Mouse (Mus musculus) left cerebral cortex, postnatal 36 days (tissue): ENCODE results near the gene Csdc2. TPM values are rescaled to one million over a fixed set of nuclear protein-coding genes. Genes with fewer than 3 reads are reported as not detected.
A peak's percentile ranks its signal among the peaks of the same experiment; 100 is the strongest.
"Not testable (repeated sequence)": the region's sequence is repeated elsewhere in the genome, so short reads cannot be mapped to it uniquely, and the experiment has no call there.

Experiments used
- DNase-seq, 2 experiments: peaks; one replicate each; pipeline ENCODE4 v3.0.0; 2021 to 2022; ENCODE audit warnings: low spot score in 2 of 2, mixed read lengths in 1 of 2
- intact Hi-C: fragments of 180-260 bp; cut with DNase I; formaldehyde crosslinking; loops from one replicate; pipeline ENCODE4 v1.15.1; 2025
- total RNA-seq, 2 experiments: library from RNA; stranded (reverse); gene quantifications; 2 replicates each; pipeline ENCODE4 v1.2.3; 2021

The Csdc2 gene
- total RNA-seq, 2 experiments from 2014 or later: 83.6 to 86.1 TPM

- intact Hi-C loops: no loop called here
- DNase-seq: no peak
Observed at GRCm38 (mm10) chr15:81949476-81950131, 13.0 kb downstream of the Csdc2 start.

DNA sequence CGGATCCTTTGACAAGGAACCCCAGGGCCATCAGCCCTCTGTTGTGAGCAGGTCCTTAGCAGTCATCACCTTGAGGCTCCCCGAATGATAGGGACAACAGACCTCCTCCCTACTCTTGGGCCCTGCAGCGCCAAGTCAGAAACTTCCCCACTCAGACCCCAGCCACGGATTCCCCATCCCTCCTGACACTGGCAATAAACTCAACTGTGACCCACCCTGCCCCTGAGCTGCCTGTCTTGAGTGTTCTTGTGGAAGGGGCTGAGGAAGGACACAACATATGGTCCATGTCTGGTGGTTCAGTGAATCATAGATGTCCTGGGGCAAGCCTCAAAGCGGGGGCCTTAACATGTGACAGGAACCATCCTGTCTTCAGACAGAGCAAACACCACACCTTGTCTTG lies 14.2 kb downstream of the Csdc2 start:
- DNase-seq: no peak
- intact Hi-C loops: no loop called here

GRCm38 (mm10) chr15:81951159-81951558 lies 14.6 kb downstream of the Csdc2 start:
- no peak for DNase-seq
- intact Hi-C loops: no loop called here

DNA sequence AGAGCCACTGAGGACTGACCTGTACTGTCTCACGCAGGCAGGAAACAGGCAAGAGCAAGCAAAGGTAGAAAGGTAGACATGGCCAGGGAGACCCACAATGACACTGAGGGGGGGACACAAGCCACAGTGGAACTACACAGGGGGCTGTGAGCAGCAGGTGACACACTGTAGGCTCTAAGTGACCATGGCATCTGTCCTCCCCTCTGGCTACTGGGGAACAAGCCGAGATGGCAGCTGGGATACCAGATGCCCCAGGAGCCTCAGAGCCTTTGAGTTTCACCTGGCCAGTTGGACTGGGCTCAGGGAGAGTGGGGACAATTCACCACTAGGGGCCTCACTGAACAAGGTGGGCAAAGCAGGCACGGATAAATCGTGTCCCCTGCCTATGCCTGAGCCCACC lies 15.8 kb downstream of the Csdc2 start:
- intact Hi-C loops: no loop called here
- DNase-seq: peak in 1 of 2 experiments; percentile 4

DNA sequence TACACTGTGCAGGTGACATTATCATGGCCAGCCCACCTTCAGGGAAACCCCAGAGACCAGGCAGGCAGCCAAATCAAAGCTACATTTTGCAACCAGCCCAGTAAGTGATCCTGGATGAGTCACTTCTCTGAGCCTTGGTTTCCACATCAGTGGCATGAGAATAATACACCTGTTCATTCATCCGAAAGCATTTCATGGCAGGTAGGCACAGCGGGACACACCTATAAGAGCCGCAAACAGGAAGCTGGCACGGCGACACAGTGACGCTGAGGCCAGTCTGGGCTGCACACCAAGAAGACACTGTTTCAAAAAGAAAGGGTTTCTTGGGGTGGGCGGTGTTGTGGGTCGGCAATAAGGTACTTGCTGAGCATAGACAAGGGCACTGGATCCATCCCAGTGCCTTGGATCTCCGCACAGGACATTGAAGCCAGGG lies 17.6 kb downstream of the Csdc2 start:
- intact Hi-C loops: no loop called here
- peak in 1 of 2 experiments; percentile 18 for DNase-seq

DNA sequence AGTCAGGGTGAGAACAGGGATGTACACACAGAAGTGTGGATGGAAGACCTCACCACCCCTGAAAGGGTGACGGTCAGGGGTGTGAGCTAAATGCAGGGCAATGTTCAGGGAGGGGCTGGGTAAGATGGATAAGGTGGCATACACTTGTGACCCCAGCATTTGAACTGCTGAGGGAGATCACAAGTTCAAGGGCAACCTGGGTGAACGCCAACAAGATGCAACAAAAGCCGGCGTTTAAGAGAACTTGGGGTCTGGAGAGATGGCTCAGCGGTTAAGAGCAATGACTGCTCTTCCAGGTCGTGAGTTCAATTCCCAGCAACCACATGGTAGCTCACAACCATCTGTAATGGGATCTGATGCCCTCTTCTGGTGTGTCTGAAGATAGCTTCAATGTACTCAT lies 18.2 kb downstream of the Csdc2 start:
- DNase-seq: no peak
- intact Hi-C loops: no loop called here

GRCm38 (mm10) chr15:81955414-81955813 lies 18.9 kb downstream of the Csdc2 start:
- no peak for DNase-seq
- intact Hi-C loops: no loop called here

DNA sequence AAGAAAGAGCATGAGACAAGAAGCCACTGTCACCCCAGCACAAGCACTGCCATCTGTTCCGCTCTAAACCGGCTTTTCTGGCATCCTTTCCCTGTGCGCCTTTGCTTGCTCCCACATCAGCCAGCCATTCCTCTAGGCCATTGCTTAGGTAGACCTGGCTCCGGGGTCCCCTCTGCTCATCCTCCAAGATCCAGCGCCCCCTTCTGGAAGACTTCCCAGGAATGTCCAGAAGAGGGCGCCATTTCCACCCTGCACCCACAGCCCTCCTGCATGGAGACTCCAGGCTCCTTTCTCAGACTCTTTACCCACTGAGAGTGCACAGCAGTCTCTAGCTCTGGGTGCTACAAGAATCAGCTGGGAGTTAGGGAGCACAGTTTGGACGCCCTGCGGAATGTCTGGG lies 19.9 kb downstream of the Csdc2 start:
- intact Hi-C loops: no loop called here
- peak; percentile 51 to 56 for DNase-seq

DNA sequence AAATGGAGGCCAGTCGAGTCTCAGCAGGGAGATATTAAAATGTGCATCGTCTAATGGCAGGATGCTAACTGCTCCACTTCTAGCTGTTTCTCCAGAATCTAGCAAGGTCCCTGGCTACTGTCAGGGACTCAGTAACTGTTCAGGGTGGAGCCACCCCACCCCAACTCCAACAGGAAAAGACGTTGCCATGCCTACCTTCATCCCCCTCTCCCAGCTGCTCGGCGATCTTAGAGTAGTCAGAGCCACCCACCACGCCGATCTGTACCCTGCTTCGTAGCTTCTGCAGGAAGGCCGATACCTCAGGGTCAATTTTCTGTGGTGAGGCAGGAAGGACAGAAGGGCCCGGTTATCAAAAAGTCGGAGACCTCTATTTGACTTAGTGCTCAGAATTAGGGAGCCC lies 21.0 kb downstream of the Csdc2 start:
- DNase-seq: peak in 1 of 2 experiments; percentile 38
- intact Hi-C loops: no loop called here

- no peak for DNase-seq
- intact Hi-C loops: loop anchor here (2.0 kb wide), 1 partner anchor 20 kb away; no protein-coding TSS in a partner anchor
Observed at GRCm38 (mm10) chr15:81958906-81959305, 22.3 kb downstream of the Csdc2 start.

GRCm38 (mm10) chr15:81960171-81961077 lies 23.9 kb downstream of the Csdc2 start, which contains the start of gene Pmm1:
Pmm1 (minus strand) TSS chr15:81960930.
- peak; percentile 95 to 96 for DNase-seq
- intact Hi-C loops: loop anchor here (2.0 kb wide), 1 partner anchor 28 kb away; no protein-coding TSS in a partner anchor

GRCm38 (mm10) chr15:81961078-81961451 lies 24.5 kb downstream of the Csdc2 start:
- intact Hi-C loops: loop anchor here (2.0 kb wide), 1 partner anchor 28 kb away; no protein-coding TSS in a partner anchor
- DNase-seq: no peak

DNA sequence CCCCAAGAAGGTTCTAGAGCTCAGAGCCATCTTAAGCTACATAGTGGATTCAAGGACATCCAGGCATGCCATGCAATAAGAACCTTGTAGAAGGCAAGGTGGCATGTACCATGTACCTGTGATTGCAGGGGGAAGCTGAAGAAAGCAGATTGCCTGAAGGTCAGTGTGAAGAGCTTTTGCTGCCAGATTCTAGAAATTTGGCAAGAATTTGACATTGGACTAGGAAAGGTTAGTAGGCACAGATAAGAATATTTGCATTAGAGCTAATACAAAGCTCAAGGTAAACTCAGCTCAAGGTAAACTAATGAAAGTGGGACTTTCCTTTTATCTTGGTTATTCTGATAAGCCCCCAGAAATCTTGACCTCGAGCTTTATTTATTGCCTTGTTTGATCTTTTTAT lies 27.7 kb downstream of the Csdc2 start:
- intact Hi-C loops: no loop called here
- DNase-seq: no peak

- intact Hi-C loops: no loop called here
- no peak for DNase-seq
Observed at GRCm38 (mm10) chr15:81964980-81965545, 28.5 kb downstream of the Csdc2 start.

DNA sequence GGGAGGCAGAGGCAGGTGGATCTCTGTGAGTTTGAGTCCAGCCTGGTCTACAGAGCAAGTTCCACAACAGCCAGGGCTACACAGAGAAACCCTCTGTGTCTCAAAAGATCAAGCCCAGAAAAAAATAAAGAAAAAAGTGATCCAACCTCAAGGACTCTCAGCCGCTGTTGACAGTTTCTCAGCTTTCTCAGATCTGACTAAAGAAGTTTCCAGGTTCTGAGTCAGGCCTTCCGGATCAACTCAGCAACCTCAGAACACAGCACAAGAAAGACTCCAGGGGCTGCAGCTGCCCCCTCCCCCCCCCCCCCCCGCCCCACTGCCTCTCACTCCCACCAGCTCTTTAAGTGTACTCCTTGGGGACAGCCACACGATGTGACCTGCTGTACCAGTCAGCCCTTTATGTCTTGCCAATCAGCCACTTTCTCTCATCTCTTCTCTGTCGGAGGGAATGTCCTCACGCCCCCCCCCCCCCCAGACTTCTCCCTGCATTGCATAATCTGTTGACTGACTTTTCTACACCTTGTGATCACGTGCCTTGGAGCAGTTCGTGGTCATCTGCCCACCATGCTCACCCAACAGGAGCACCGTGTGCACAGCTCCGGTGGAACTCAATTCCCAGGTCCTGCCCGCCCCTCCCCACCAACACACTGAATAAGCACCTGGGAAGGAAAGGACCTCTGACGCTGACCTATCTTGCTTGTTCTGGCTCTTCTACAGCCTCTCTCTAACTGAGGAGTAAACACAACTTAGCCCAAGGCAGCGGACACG lies 29.7 kb downstream of the Csdc2 start:
- intact Hi-C loops: no loop called here
- no peak for DNase-seq

DNA sequence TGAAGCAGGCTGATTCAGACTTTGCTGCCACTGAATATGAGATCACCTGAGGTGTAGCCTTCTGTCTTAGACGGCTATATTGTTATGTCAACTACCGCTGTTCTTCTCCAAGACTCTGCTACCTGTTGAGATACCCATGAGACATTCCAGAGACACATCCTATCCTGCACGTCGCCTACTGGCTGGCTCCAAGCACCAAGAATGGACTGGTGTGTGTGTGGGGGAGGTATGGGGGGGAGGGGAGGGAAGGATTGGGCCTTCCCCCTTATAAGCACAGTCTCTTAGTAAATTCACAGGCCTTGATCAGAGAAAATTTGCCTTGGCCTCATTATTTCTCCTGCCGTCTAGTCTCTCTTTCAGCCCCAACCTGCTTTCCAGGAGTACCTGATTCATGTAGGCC lies 31.3 kb downstream of the Csdc2 start:
- no peak for DNase-seq
- intact Hi-C loops: no loop called here

GRCm38 (mm10) chr15:81968447-81968846 lies 31.9 kb downstream of the Csdc2 start:
- intact Hi-C loops: no loop called here
- DNase-seq: no peak

- no peak for DNase-seq
- intact Hi-C loops: no loop called here
Observed at GRCm38 (mm10) chr15:81969173-81969572, 32.6 kb downstream of the Csdc2 start.

DNA sequence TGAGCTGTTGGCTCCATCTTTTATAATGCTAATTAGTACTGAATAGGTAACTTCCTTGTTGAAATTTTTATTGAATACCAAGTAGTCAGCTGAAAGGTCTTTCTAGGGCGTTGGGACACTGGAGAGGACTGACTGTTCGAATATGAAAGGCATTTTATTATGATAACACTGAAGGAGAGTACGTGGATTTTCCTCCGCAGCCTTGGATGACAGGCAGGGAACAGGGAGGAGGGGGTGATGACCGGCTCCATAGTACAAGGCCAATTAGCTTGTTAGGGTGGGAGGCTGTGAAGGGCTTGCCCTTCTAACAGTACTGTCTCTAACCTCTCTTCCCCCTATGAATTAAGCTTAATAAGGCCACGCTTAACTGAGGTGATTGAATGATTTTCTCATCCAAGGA lies 33.1 kb downstream of the Csdc2 start:
- intact Hi-C loops, DNase-seq: not testable (repeated sequence)

GRCm38 (mm10) chr15:81970498-81970897 lies 33.9 kb downstream of the Csdc2 start:
- intact Hi-C loops, DNase-seq: not testable (repeated sequence)
